Mouse (Mus musculus) ZHBTc4 (cell line): ENCODE data around the gene Tmcc3.

Experiments
- DNase-seq: peaks from one replicate; pipeline ENCODE4 v3.0.0-alpha.2; 2011; ENCODE audit warnings: low read depth, low spot score

The Tmcc3 gene

DNA sequence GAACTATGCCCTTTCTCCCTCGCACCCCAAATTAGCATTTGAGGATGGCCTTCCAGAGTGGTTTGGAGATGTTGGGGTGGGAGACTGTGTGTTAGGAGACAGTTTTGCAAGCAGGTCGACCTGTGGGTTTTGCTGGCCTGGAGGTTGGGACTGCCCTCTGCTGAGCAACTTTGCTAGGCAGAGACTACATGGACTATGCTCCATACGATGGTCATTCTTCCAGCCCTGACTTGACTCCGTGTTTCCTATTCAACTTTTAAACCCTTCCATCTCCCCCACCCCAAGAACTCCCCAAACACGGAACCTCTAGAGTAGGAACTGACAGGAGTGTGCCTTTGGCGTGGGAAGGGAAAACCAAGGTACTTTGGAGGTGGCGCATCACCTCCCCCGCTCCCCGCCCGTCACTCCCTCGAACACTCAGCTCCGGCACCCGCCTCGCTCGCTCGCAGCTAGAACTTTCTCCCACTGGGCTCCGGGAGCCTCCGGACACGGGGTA is at the start of gene Tmcc3:
TSS of gene Tmcc3 (plus strand) at position 439 of the 496 bp plus-strand sequence.
- no peak for DNase-seq

DNA sequence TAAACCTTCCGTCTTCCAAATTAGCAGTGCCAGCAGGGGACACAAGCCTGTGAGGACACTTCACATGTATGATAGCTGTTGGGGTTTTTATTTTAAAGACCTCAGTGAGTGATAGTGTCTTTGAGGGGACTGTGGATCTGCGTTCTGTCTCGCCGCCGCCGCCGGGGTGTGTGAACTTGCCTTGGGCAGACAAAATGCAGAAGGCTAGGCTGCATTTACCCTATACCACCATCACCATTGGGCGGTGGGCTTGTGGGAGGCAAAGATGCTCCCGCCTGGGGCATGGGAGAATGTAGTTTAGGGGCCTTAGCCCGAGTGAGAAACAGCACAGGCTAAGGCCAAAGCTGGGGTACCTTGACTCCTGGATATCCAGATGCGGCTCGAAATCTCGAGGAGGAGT is 49.1 kb upstream of the Tmcc3 start:
- DNase-seq, result no peak

GRCm38 (mm10) chr10:94263211-94263610 is 48.5 kb upstream of the Tmcc3 start:
- peak; percentile 34 for DNase-seq

- DNase-seq, result no peak
Measured at GRCm38 (mm10) chr10:94265656-94266542, 45.9 kb upstream of the Tmcc3 start.

DNA sequence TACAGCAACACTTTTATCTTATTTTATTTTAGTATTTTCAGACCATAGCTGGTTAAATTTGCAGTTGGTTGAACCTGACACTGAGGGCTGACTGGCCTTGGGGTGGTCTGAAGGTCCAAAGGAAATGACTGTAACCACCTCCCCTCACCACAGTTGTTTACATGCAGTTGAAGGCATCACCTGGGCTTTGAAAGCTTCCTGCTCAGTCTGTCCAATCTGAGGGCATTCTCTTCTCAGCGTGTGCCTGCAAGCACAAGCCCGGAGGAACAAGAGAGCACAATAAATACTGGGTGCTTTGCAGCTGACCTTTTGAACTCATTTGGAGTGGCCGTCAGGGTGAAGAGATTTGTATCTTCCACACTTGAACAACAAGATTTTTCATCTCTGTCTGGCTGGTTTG is 36.4 kb upstream of the Tmcc3 start:
- no peak for DNase-seq

GRCm38 (mm10) chr10:94276511-94276910 is 35.2 kb upstream of the Tmcc3 start:
- DNase-seq, result peak; percentile 75

- DNase-seq, result no peak
Measured at GRCm38 (mm10) chr10:94282179-94282578, 29.6 kb upstream of the Tmcc3 start.

GRCm38 (mm10) chr10:94282797-94283196 is 29.0 kb upstream of the Tmcc3 start:
- no peak for DNase-seq

- DNase-seq, result no peak
Measured at GRCm38 (mm10) chr10:94294437-94294836, 17.3 kb upstream of the Tmcc3 start.

DNA sequence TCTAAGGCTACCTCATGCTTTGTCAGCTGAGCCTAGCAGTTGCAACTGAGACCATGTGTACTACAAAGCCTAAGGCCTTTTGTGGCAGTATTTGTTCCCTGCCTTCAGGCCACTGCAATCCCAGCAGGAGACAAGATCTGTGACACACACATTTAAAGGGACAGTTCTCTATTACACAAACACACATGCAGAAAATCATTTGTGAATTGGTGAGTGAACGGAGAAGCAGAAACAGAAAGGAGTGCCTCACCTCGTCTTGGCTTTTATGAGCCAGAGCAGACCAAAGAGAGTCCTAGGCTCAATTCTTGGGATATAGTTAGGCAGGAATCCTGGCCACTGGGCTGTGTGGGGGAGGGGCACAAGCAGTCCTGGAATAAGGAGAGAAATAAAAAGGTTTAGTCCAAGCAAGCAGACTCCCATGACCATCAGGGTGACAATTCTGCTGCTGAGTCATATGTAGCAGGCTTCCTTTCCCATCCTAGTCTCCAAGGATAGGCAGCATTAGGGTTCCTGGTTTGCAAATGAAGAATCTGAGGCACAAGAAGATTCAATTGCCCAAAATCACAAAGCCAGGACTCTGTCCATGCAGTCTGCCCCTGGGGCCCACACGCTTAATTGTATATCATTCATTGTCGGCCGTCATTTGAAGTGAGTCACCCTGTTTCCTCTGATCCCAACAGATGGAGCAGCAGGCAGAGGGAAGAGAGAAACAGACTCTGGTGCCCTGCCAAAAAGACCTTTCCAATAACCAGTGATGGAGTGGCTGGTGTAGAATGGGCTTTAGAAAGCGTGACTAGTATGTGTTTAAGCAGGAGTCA is 16.6 kb upstream of the Tmcc3 start:
- DNase-seq, result no peak

DNA sequence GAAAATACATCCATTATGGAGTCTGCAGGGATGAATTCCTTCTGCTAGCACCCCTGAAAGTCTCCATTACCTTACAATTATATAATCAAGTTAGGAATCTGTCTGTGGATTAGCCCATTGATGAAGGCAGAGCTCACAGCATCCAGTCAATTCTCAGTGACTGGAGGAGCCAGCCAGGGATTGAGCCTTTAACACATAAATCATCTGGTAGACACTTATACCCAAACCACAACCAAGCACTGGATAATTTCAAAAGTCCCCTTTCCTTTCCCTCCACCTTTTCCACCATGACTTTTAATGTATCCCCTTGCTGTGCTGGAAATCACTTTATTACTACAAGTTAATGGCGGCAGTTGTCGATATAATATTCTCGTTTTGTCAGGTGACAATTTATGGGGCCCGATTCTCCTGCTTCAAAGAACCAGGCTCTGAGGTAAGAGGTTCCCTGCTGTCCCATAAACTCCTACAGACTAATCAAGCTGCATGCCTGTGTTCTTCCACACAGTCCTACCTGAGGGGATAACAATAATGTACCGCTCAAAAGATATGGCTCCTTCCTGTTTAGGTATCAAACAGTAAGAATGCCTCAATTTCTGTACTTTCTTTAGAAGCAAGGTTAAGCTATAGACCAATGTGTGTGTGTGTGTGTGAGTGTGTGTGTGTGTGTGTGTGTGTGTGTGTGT is 15.7 kb upstream of the Tmcc3 start:
- no peak for DNase-seq

DNA sequence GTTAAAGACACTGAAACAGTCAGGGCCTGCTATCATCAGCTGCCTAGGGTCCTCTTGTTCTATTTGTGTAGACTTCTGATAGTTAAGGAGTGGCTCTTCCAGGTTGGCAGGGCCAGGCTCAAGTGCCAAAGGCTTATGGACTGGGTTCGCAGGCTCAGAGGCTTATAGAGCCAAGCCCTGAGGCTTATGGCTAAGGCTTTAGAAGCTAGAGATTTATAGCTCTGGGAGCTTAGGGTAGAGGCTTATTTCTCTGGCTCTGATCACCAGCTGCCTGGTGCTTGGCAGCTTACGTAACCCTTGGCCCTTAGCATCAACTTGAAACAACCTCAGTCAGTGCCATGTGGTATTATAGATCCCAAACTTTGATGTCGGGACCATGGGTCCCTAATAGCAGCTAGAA is 13.3 kb upstream of the Tmcc3 start, which contains the start of gene Gm4792:
TSS of gene Gm4792 (minus strand) at position 233 of the 400 bp plus-strand sequence.
- DNase-seq, result no peak

- peak; percentile 55 for DNase-seq
Measured at GRCm38 (mm10) chr10:94299301-94299700, 12.4 kb upstream of the Tmcc3 start.

DNA sequence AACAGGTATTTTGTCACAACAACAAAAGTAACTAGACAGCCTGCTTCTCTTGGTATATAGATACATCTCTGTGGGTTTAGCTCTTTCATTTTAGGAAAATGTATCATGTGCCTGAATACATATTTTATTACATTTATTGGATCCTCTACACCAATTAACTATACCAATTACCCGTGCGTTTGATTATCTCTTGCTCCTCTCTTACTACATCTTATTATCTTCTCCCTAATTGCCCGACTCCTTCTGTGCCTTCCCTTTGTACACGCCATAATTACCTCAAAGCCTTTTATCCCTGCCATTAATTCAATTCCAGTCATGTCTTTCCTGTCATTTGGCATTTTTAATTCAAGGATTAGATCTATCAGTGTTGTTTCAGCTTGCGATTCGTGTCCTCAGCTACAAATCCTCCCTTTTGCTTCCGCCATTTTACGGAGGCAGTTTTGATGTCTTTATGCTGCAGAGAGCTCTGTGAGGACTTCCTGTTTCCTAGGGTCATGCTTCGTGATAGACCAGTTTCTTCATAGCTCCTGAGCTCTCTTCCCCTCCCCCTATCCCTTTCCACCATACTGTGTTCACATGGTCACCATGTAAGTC is 7.6 kb upstream of the Tmcc3 start:
- DNase-seq, result no peak

DNA sequence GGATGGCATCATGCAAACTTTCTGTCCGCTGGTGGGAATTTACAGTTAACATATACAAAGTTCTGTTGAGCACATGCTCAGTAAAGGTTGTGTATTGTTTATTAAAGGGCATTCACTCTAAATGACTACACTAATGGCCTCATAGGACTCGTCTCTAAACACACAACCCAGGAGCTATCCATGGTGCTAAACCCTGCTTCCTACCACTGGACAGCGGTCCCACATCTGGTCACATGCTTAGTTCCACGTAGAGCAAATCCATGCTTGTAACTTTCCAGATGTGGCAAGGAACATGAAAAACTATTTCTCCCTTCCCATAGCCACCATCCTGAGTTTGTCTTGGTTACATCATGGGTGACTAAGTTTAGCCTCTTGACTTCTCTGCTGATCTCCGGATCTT is 6.2 kb upstream of the Tmcc3 start:
- peak; percentile 57 for DNase-seq

DNA sequence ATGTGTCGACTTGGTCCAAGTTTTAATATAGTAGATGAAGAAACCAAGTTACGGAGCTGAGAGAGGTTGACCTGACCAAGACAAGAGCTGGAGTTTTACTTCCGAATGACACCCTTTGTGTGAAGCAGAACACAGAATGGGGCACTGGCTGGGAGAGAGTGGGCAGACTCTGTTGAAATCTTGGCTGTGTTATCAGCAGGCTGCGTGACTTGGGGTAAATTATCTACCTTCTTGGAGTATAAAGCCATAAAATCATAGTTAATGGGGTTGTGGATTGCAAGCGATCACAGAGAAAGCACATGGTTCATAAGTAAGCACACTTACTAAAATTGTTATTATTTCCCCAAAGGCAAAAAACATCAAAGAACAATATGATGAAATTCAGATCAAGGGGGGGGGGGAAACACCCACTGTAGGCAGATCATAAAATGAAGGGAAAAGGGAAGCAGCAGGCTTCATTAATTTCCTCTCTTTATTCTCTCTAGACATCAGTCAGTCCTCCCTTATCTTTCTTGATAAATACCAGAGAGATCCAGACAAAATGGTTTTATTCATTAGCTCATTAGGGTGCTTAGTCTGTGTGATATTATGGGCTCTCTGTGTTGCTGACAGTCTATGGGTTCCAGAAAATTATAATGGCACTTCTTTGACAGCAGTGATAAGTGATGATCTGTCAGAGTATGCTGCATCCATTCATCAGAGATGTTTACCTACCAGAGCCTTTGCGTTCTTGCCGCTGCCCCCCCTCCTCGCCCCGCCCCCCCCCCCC is 1.1 kb upstream of the Tmcc3 start:
- DNase-seq, result no peak

- DNase-seq, result peak; percentile 35
Measured at GRCm38 (mm10) chr10:94312007-94312715, 412 bp downstream of the Tmcc3 start.

DNA sequence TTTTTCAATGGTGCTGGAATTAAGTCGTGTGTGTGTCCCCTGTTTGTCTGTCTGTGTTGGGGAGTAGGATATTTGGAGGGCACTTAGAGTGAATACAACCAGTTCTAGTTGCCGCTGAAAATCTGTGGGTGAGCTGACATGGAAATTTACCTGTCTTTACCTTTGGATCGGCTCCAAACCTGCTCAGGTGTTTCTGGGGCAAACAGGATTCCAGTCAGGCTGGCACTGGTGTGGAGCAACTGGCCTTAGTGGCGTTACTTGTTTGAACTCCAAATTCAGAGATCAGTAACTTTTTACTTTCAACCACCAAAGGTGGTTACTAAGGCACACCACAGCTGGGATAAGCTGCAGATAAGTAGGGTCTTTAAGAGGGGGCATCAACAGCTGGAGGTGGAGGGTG is 1.4 kb downstream of the Tmcc3 start:
- no peak for DNase-seq

DNA sequence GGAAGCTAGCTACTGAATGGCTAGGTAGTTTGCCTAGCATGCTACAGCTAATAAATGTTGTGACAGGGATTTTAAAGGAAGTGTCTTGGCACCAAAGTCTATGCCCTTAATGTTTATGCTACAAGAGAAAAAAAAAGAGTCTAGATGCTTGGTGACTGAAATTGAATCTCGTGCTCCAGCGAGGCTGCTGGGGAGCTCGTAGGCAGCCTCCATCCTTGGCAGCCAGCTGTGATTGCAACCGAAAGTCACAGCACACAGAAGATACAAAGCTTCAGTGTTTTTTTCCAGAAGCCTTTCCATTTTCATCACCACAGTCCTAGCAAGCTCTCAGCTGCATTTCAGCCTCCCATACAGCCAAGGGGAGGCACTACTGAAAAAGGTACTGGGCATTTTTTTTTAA is 6.8 kb downstream of the Tmcc3 start:
- no peak for DNase-seq

DNA sequence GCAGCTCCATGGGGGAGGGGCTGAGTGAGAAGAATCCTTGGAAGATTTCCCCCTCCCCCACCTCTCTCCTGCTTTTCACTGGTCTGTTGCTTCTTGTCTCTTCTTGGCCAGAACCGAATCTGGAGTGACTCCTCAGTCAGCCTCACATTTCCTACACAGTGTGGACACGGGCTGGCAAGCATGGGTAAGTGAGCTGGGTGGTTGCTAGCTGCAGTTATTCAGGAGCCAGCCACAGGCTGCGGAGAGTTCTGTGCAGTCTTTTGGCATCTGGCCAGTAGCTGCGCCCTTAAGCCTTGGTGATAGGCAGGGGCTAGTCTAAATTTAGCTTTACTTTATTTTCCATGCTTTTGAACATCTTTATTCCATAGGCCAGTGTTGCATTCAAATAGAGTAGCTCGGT is 18.2 kb downstream of the Tmcc3 start:
- DNase-seq, result no peak
